14 mouse cellular contexts compared by ENCODE assay signal in the genomic region with DNA sequence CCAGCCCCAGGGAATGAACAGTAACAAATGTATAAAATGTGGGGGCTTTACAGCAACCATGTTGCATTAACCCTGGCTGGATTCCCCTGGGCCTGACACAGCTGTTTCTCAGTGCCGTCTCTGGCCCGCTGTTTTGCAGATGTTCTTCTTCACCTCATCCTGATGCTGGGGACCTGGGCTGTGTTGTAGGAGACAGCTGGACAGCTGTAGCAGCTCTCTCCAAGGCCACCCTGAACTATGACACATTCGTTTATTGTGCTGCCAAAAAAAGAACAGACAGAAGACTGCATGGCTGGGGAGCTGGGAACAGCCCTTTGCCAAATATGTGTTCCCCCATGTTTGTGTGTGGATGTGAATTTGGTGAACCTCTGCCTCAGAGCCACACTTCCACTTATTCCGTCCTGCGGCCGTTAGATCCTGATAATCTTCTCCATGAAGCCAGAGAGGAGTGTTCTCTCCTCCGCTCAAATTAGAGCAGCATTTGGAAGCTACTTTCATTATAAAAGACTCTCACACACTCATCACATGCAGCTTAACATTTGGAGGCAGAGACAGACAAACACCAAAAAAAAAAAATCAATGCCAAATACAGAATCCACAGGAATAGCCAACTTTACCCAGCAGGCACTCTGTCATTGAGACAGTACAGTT. TPM values are rescaled to one million over a fixed set of nuclear protein-coding genes. Genes with fewer than 3 reads are reported as not detected.
DNase-seq lines count a peak whose midpoint lies in the region; ATAC-seq and TF ChIP-seq lines count a peak whose summit lies in the region.
"Had no signal": no experiment of that assay in that cellular context is flagged by ENCODE, and none has a peak within 500 bp of the region (broad histone marks: within the 10 kb centered on the region; RNA-seq: fewer than 3 reads in every experiment).

No protein-coding gene starts in this region.

- no peaks in the 10 kb centered on the region for H3K9me3 ChIP-seq in liver, embryonic 16.5 days (replicated peaks; ENCODE audit: control insufficient read depth, low read length)
- no peaks in the 10 kb centered on the region for H3K9me3 ChIP-seq in liver, embryonic 12.5 days (replicated peaks)
- no peaks in the 10 kb centered on the region for H3K9me3 ChIP-seq in stomach, embryonic 16.5 days (replicated peaks; ENCODE audit: control insufficient read depth, low read length)
- H3K9me3 ChIP-seq: heart, embryonic 13.5 days; megakaryocyte, embryonic 14.5 days; neural tube, embryonic 15.5 days had no signal

- intact Hi-C loops in gastrocnemius, adult 2 months (cut with DNase I) = no loop called here

- no peak for ATAC-seq in liver, embryonic 16.5 days (ENCODE audit: low read depth)
- no peak for ATAC-seq in liver, embryonic 12.5 days
- peak; percentile 75 for ATAC-seq in stomach, embryonic 16.5 days (ENCODE audit: insufficient read depth, low FRiP score)

- peak; percentile 35 for DNase-seq in gastrocnemius, adult 2 months
- no peak for DNase-seq in gastrocnemius, adult 8-10 months (ENCODE audit: low spot score in 2 of 2)
- DNase-seq in heart, postnatal 4 days = peak; percentile 53
- no peak for DNase-seq in spleen, postnatal 4 days (ENCODE audit: low spot score in 2 of 2)
- DNase-seq in thymus, postnatal 10 days (ENCODE audit: low spot score in 2 of 2) = no peak
- DNase-seq: cerebellum, adult 11-12 months; layer of hippocampus, adult 9-11 months had no signal

- H3K27me3 ChIP-seq in liver, embryonic 16.5 days (ENCODE audit: control insufficient read depth, insufficient read depth, low read depth, low read length) = no peaks in the 10 kb centered on the region
- H3K27me3 ChIP-seq in liver, embryonic 12.5 days (replicated peaks) = peaks cover 8% of the 10 kb centered on the region; the same call in 1 of the 2 replicates
- H3K27me3 ChIP-seq in stomach, embryonic 16.5 days (ENCODE audit: control insufficient read depth, insufficient read depth, low read length) = no peaks in the 10 kb centered on the region
- H3K27me3 ChIP-seq: neural tube, embryonic 15.5 days had no signal

- H3K27ac ChIP-seq in gastrocnemius, adult 2 months = peak overlapping the region; percentile 41
- H3K27ac ChIP-seq in liver, embryonic 16.5 days (ENCODE audit: low read length) = peak overlapping the region; percentile 70
- H3K27ac ChIP-seq in liver, embryonic 12.5 days = no peak overlapping the region
- H3K27ac ChIP-seq in stomach, embryonic 16.5 days (ENCODE audit: low read length) = peak overlapping the region; percentile 68; the same call in 1 of the 2 replicates
- H3K27ac ChIP-seq: heart, embryonic 13.5 days; neural tube, embryonic 15.5 days had no signal

- H3K4me3 ChIP-seq in gastrocnemius, adult 2 months = no peak overlapping the region
- no peak overlapping the region for H3K4me3 ChIP-seq in liver, embryonic 16.5 days (ENCODE audit: low read depth, low read length)
- no peak overlapping the region for H3K4me3 ChIP-seq in liver, embryonic 12.5 days
- no peak overlapping the region for H3K4me3 ChIP-seq in stomach, embryonic 16.5 days (replicated peaks; ENCODE audit: low read length)
- H3K4me3 ChIP-seq: heart, embryonic 13.5 days; megakaryocyte, embryonic 14.5 days; neural tube, embryonic 15.5 days had no signal

- H3K36me3 ChIP-seq in liver, embryonic 16.5 days (ENCODE audit: control insufficient read depth, insufficient read depth) = no peaks in the 10 kb centered on the region
- no peaks in the 10 kb centered on the region for H3K36me3 ChIP-seq in liver, embryonic 12.5 days
- H3K36me3 ChIP-seq in stomach, embryonic 16.5 days (ENCODE audit: control insufficient read depth, insufficient read depth, low read length) = no peaks in the 10 kb centered on the region
- H3K36me3 ChIP-seq: heart, embryonic 13.5 days; neural tube, embryonic 15.5 days had no signal

- H3K4me1 ChIP-seq in liver, embryonic 16.5 days (ENCODE audit: control insufficient read depth, low read depth, low read length) = peaks cover 6% of the 10 kb centered on the region
- H3K4me1 ChIP-seq in liver, embryonic 12.5 days = 0 out of 2 replicates have a peak, but pooled peaks cover 4% of the 10 kb centered on the region
- H3K4me1 ChIP-seq in stomach, embryonic 16.5 days (ENCODE audit: control insufficient read depth, insufficient read depth, low read length) = peaks cover 11% of the 10 kb centered on the region
- H3K4me1 ChIP-seq: neural tube, embryonic 15.5 days had no signal

- H3K9ac ChIP-seq in liver, embryonic 16.5 days (ENCODE audit: low read depth, low read length) = no peak overlapping the region
- H3K9ac ChIP-seq in liver, embryonic 12.5 days = no peak overlapping the region
- no peak overlapping the region for H3K9ac ChIP-seq in stomach, embryonic 16.5 days (ENCODE audit: low read length)
- H3K9ac ChIP-seq: heart, embryonic 13.5 days; neural tube, embryonic 15.5 days had no signal

- TF ChIP-seq CTCF in gastrocnemius, adult 2 months (IDR thresholded peaks at IDR 0.05) = no peak

- no peak overlapping the region for H3K4me2 ChIP-seq in liver, embryonic 16.5 days (ENCODE audit: low read depth, low read length)
- no peak overlapping the region for H3K4me2 ChIP-seq in liver, embryonic 12.5 days
- H3K4me2 ChIP-seq in stomach, embryonic 16.5 days (ENCODE audit: low read depth, low read length) = no peak overlapping the region
- H3K4me2 ChIP-seq: heart, embryonic 13.5 days; neural tube, embryonic 15.5 days had no signal

- 57% methylated on average over 7 of the region's 7 CpGs for WGBS in liver, embryonic 16.5 days (ENCODE audit: insufficient replicate concordance)
- 70% methylated on average over 7 of the region's 7 CpGs for WGBS in liver, embryonic 12.5 days (ENCODE audit: insufficient replicate concordance)
- 46% methylated on average over 7 of the region's 7 CpGs for WGBS in stomach, embryonic 16.5 days

RNA-seq across cellular contexts. Expression of a gene that starts 14.1 kb away (rescaled TPM):
- total RNA-seq in gastrocnemius, adult 2 months (2021) = not detected
- total RNA-seq in gastrocnemius, adult 8-10 months (2022) = not detected
- polyA plus RNA-seq in liver, embryonic 16.5 days (2015; fragmentation: Nextera tagmentation; extraction: Ambion mirVana) = 0.40 and 0.53 TPM in 2 replicates
- polyA plus RNA-seq in liver, embryonic 12.5 days (2016; fragmentation: Nextera tagmentation; extraction: Ambion mirVana) = 0.05 and 0.06 TPM in 2 replicates
- under 1 TPM in 1 of 2 experiments, not detected in 1; 0.19 TPM for total RNA-seq in heart, postnatal 4 days (2021)
- 0.13 and 0.14 TPM in 2 replicates for polyA plus RNA-seq in stomach, embryonic 16.5 days (2015; fragmentation: Nextera tagmentation; extraction: Ambion mirVana)
- polyA plus RNA-seq: C2C12; heart, embryonic 13.5 days; neural tube, embryonic 15.5 days had no signal

RNA-seq across cellular contexts. Expression of a gene that starts 46.4 kb away (rescaled TPM):
- under 1 TPM; 0.15 to 0.39 TPM for total RNA-seq in gastrocnemius, adult 2 months (2021)
- total RNA-seq in gastrocnemius, adult 8-10 months (2022) = under 1 TPM; 0.17 to 0.34 (median 0.32) TPM
- polyA plus RNA-seq in liver, embryonic 16.5 days (2015; fragmentation: Nextera tagmentation; extraction: Ambion mirVana) = 0.02 and 0.05 TPM in 2 replicates
- 0.04 TPM in 1 of 2 replicates, not detected in the other for polyA plus RNA-seq in liver, embryonic 12.5 days (2016; fragmentation: Nextera tagmentation; extraction: Ambion mirVana)
- not detected for total RNA-seq in heart, postnatal 4 days (2021)
- 0.05 and 0.11 TPM in 2 replicates for polyA plus RNA-seq in stomach, embryonic 16.5 days (2015; fragmentation: Nextera tagmentation; extraction: Ambion mirVana)
- polyA plus RNA-seq: heart, embryonic 13.5 days had no signal

RNA-seq across cellular contexts. Expression of a gene that starts 57.1 kb away (rescaled TPM):
- total RNA-seq in gastrocnemius, adult 2 months (2021) = 1 to 10 TPM; 2.9 to 6.3 TPM
- total RNA-seq in gastrocnemius, adult 8-10 months (2022) = 1 to 10 TPM; 2.0 to 2.6 (median 2.2) TPM
- polyA plus RNA-seq in liver, embryonic 16.5 days (2015; fragmentation: Nextera tagmentation; extraction: Ambion mirVana) = 203 and 205 TPM in 2 replicates
- 110 and 115 TPM in 2 replicates for polyA plus RNA-seq in liver, embryonic 12.5 days (2016; fragmentation: Nextera tagmentation; extraction: Ambion mirVana)
- total RNA-seq in heart, postnatal 4 days (2021) = 10 to 100 TPM; 17.6 to 20.1 TPM
- polyA plus RNA-seq in stomach, embryonic 16.5 days (2015; fragmentation: Nextera tagmentation; extraction: Ambion mirVana) = 145 and 151 TPM in 2 replicates

Comparison
In these comparisons a context has a peak if more than half of its experiments do, and no peak if none do; other contexts are left out.
1. DNase-seq: peak in gastrocnemius, adult 2 months (single experiment) and heart, postnatal 4 days (single experiment); none in gastrocnemius, adult 8-10 months (0 of 2), spleen, postnatal 4 days (0 of 2) and thymus, postnatal 10 days (0 of 2).